Mouse (Mus musculus) bone marrow, adult 2 months (tissue): ENCODE data around the gene Brsk2.

Experiments used
- CTCF ChIP-seq: fragments of 200-500 bp; IDR thresholded peaks from 2 replicates; pipeline ENCODE4 v1.5.1; 2011; ENCODE audit warnings: low read length, control low read depth; ENCODE audit not compliant: control insufficient read depth, insufficient read depth
- POLR2A ChIP-seq: fragments of 200-500 bp; IDR thresholded peaks from 2 replicates; pipeline ENCODE4 v1.6.1; 2011; ENCODE audit warnings: low read depth, mild to moderate bottlenecking, control low read depth, low read length, borderline replicate concordance; ENCODE audit not compliant: control insufficient read depth

GRCm38 (mm10) chr7:141934951-141935350 is 14.6 kb upstream of the Brsk2 start:
- TF ChIP-seq CTCF, result no peak
- no peak for TF ChIP-seq POLR2A
